Mouse (Mus musculus) neural tube, embryonic 12.5 days (tissue): Measurements from ENCODE around the gene C130032M10Rik. TPM values are rescaled to one million over a fixed set of nuclear protein-coding genes. Genes with fewer than 3 reads are reported as not detected.
A peak's percentile ranks its signal among the peaks of the same experiment; 100 is the strongest.
"Not testable (repeated sequence)": the region's sequence is repeated elsewhere in the genome, so short reads cannot be mapped to it uniquely, and the experiment has no call there.

Experiments
- ATAC-seq: fragments of 200-750 bp; cut with Nextera tagmentation; 2 replicates; pipeline ENCODE4 v1.8.0; 2017; ENCODE audit warnings: low read depth, mild to moderate bottlenecking, moderate TSS enrichment, moderate library complexity; ENCODE audit not compliant: low FRiP score
- H3K27ac ChIP-seq: fragments of 300-500 bp; sonication (generic); 2 replicates; pipeline ENCODE4 v1.5.1; 2016
- H3K27me3 ChIP-seq: fragments of 300-500 bp; sonication (generic); replicated peaks from 2 replicates; pipeline ENCODE4 v1.6.1; 2016; ENCODE audit warnings: mild to moderate bottlenecking
- H3K36me3 ChIP-seq: fragments of 300-500 bp; sonication (generic); 2 replicates; pipeline ENCODE4 v1.6.1; 2016; ENCODE audit warnings: mild to moderate bottlenecking
- H3K4me1 ChIP-seq: fragments of 300-500 bp; sonication (generic); 2 replicates; pipeline ENCODE4 v1.6.1; 2016
- H3K4me2 ChIP-seq: fragments of 300-500 bp; sonication (generic); replicated peaks from 2 replicates; pipeline ENCODE4 v1.6.1; 2016; ENCODE audit warnings: mild to moderate bottlenecking
- H3K4me3 ChIP-seq: fragments of 300-500 bp; sonication (generic); 2 replicates; pipeline ENCODE4 v1.5.1; 2016
- H3K9ac ChIP-seq: fragments of 300-500 bp; sonication (generic); 2 replicates; pipeline ENCODE4 v1.6.1; 2016; ENCODE audit warnings: mild to moderate bottlenecking
- H3K9me3 ChIP-seq: fragments of 300-500 bp; sonication (generic); 2 replicates; pipeline ENCODE4 v1.6.1; 2016; ENCODE audit warnings: mild to moderate bottlenecking
- WGBS: fragments of 180-500 bp; shearing (Covaris S2); methylation state at CpG from one replicate; pipeline ENCODE4 v1.1.7; 2016; 5-methylcytosine and 5-hydroxymethylcytosine counted together
- polyA plus RNA-seq: library from polyadenylated mRNA; unstranded; fragments of >200 nt; fragmentation: Nextera tagmentation; extraction: Ambion mirVana; gene quantifications from 2 replicates; pipeline ENCODE4 v1.2.1, GENCODE M21; 2016

C130032M10Rik gene
- polyA plus RNA-seq, 1 experiment from 2014 or later, result 0.28 TPM

- H3K27ac ChIP-seq, H3K4me3 ChIP-seq, H3K9ac ChIP-seq, H3K36me3 ChIP-seq, H3K27me3 ChIP-seq, H3K9me3 ChIP-seq, H3K4me2 ChIP-seq, H3K4me1 ChIP-seq, ATAC-seq: not testable (repeated sequence)
- 79% methylated on average over 4 of the region's 4 CpGs for WGBS
Observed at GRCm38 (mm10) chr9:114520529-114520928, 5.0 kb downstream of the C130032M10Rik start.

GRCm38 (mm10) chr9:114522041-114522440 is 6.5 kb downstream of the C130032M10Rik start:
- ATAC-seq, result no peak
- H3K4me3 ChIP-seq, result no peak overlapping the region
- 67% methylated on average over 5 of the region's 5 CpGs for WGBS
- no peaks in the 10 kb centered on the region for H3K36me3 ChIP-seq
- no peaks in the 10 kb centered on the region for H3K27me3 ChIP-seq
- H3K9me3 ChIP-seq, result no peaks in the 10 kb centered on the region
- H3K9ac ChIP-seq, result no peak overlapping the region
- H3K4me1 ChIP-seq, result peaks cover 16% of the 10 kb centered on the region
- H3K4me2 ChIP-seq, result no peak overlapping the region
- H3K27ac ChIP-seq, result no peak overlapping the region

GRCm38 (mm10) chr9:114522501-114522900 is 7.0 kb downstream of the C130032M10Rik start:
- Histone ChIP-seq H3K27me3 (no peaks in the 10 kb centered on the region), H3K36me3 (no peaks in the 10 kb centered on the region), H3K4me1 (peaks cover 18% of the 10 kb centered on the region), H3K27ac (no peak overlapping the region), H3K4me3 (no peak overlapping the region), H3K9me3 (no peaks in the 10 kb centered on the region), H3K9ac (no peak overlapping the region), H3K4me2 (no peak overlapping the region)
- ATAC-seq, result no peak
- WGBS, result 92% methylated on average over 9 of the region's 9 CpGs

GRCm38 (mm10) chr9:114525073-114525633 is 9.7 kb downstream of the C130032M10Rik start:
- no peaks in the 10 kb centered on the region for H3K36me3 ChIP-seq
- 88% methylated on average over 15 of the region's 15 CpGs for WGBS
- no peak overlapping the region for H3K9ac ChIP-seq
- H3K9me3 ChIP-seq, result no peaks in the 10 kb centered on the region
- ATAC-seq, result no peak
- H3K4me1 ChIP-seq, result peaks cover 25% of the 10 kb centered on the region
- H3K27me3 ChIP-seq, result no peaks in the 10 kb centered on the region
- no peak overlapping the region for H3K4me2 ChIP-seq
- H3K27ac ChIP-seq, result no peak overlapping the region
- H3K4me3 ChIP-seq, result no peak overlapping the region

GRCm38 (mm10) chr9:114525891-114526290 is 10.4 kb downstream of the C130032M10Rik start:
- no peaks in the 10 kb centered on the region for H3K36me3 ChIP-seq
- no peak overlapping the region for H3K4me3 ChIP-seq
- H3K27ac ChIP-seq, result no peak overlapping the region
- H3K4me2 ChIP-seq, result peak overlapping the region; percentile 49
- WGBS, result 4% methylated on average over 8 of the region's 8 CpGs
- H3K27me3 ChIP-seq, result no peaks in the 10 kb centered on the region
- peaks cover 30% of the 10 kb centered on the region for H3K4me1 ChIP-seq
- no peaks in the 10 kb centered on the region for H3K9me3 ChIP-seq
- no peak overlapping the region for H3K9ac ChIP-seq
- ATAC-seq, result no peak; the same call in 1 of the 2 replicates

- Histone ChIP-seq H3K27ac (0 out of 2 replicates have a peak overlapping the region, but pooled peaks have one; percentile 37), H3K9ac (0 out of 2 replicates have a peak overlapping the region, but pooled peaks have one; percentile 29), H3K9me3 (no peaks in the 10 kb centered on the region), H3K4me3 (peak overlapping the region; percentile 7; the same call in 1 of the 2 replicates), H3K4me1 (peaks cover 37% of the 10 kb centered on the region), H3K36me3 (no peaks in the 10 kb centered on the region), H3K27me3 (no peaks in the 10 kb centered on the region), H3K4me2 (peak overlapping the region; percentile 49)
- 5% methylated on average over 8 of the region's 8 CpGs for WGBS
- ATAC-seq, result no peak
Observed at GRCm38 (mm10) chr9:114526581-114526980, 11.1 kb downstream of the C130032M10Rik start.

GRCm38 (mm10) chr9:114527085-114527484 is 11.6 kb downstream of the C130032M10Rik start:
- Histone ChIP-seq H3K4me1 (peaks cover 40% of the 10 kb centered on the region), H3K9me3 (no peaks in the 10 kb centered on the region), H3K9ac (0 out of 2 replicates have a peak overlapping the region, but pooled peaks have one; percentile 29), H3K27ac (no peak overlapping the region), H3K4me2 (peak overlapping the region; percentile 49), H3K4me3 (no peak overlapping the region), H3K36me3 (no peaks in the 10 kb centered on the region), H3K27me3 (no peaks in the 10 kb centered on the region)
- peak; percentile 54 for ATAC-seq
- 1% methylated on average over 16 of the region's 16 CpGs for WGBS

GRCm38 (mm10) chr9:114527992-114528679 is 12.6 kb downstream of the C130032M10Rik start:
- H3K27ac ChIP-seq, result no peak overlapping the region
- H3K4me2 ChIP-seq, result peak overlapping the region; percentile 45
- no peak overlapping the region for H3K4me3 ChIP-seq
- H3K9me3 ChIP-seq, result no peaks in the 10 kb centered on the region
- WGBS, result 8% methylated on average over 17 of the region's 17 CpGs
- H3K9ac ChIP-seq, result no peak overlapping the region
- peaks cover 40% of the 10 kb centered on the region for H3K4me1 ChIP-seq
- no peaks in the 10 kb centered on the region for H3K36me3 ChIP-seq
- H3K27me3 ChIP-seq, result no peaks in the 10 kb centered on the region
- ATAC-seq, result no peak

- no peaks in the 10 kb centered on the region for H3K36me3 ChIP-seq
- H3K9ac ChIP-seq, result no peak overlapping the region
- H3K4me2 ChIP-seq, result no peak overlapping the region
- no peak overlapping the region for H3K4me3 ChIP-seq
- H3K27ac ChIP-seq, result no peak overlapping the region
- ATAC-seq, result no peak
- H3K9me3 ChIP-seq, result no peaks in the 10 kb centered on the region
- peaks cover 40% of the 10 kb centered on the region for H3K4me1 ChIP-seq
- 51% methylated on average over 9 of the region's 9 CpGs for WGBS
- H3K27me3 ChIP-seq, result no peaks in the 10 kb centered on the region
Observed at GRCm38 (mm10) chr9:114528680-114529048, 13.2 kb downstream of the C130032M10Rik start.

- H3K4me1 ChIP-seq, result peaks cover 32% of the 10 kb centered on the region
- no peaks in the 10 kb centered on the region for H3K9me3 ChIP-seq
- H3K9ac ChIP-seq, result no peak overlapping the region
- H3K4me3 ChIP-seq, result no peak overlapping the region
- no peaks in the 10 kb centered on the region for H3K27me3 ChIP-seq
- 15% methylated on average over 11 of the region's 11 CpGs for WGBS
- no peaks in the 10 kb centered on the region for H3K36me3 ChIP-seq
- peak overlapping the region; percentile 24; the same call in 1 of the 2 replicates for H3K4me2 ChIP-seq
- no peak overlapping the region for H3K27ac ChIP-seq
- no peak for ATAC-seq
Observed at GRCm38 (mm10) chr9:114531276-114531675, 15.8 kb downstream of the C130032M10Rik start.

GRCm38 (mm10) chr9:114533848-114534247 is 18.4 kb downstream of the C130032M10Rik start:
- no peaks in the 10 kb centered on the region for H3K36me3 ChIP-seq
- H3K27me3 ChIP-seq, result no peaks in the 10 kb centered on the region
- H3K9ac ChIP-seq, result no peak overlapping the region
- H3K4me2 ChIP-seq, result no peak overlapping the region
- WGBS, result 81% methylated on average over 4 of the region's 4 CpGs
- H3K27ac ChIP-seq, result no peak overlapping the region
- no peak overlapping the region for H3K4me3 ChIP-seq
- H3K9me3 ChIP-seq, result no peaks in the 10 kb centered on the region
- H3K4me1 ChIP-seq, result peaks cover 26% of the 10 kb centered on the region
- ATAC-seq, result no peak

- no peak overlapping the region for H3K4me2 ChIP-seq
- 79% methylated on average over 9 of the region's 9 CpGs for WGBS
- no peak overlapping the region for H3K9ac ChIP-seq
Observed at GRCm38 (mm10) chr9:114534747-114535517, 19.4 kb downstream of the C130032M10Rik start.

More at GRCm38 (mm10) chr9:114534747-114535517, 19.4 kb downstream of the C130032M10Rik start:
- Histone ChIP-seq H3K4me1 (peaks cover 26% of the 10 kb centered on the region), H3K27me3 (no peaks in the 10 kb centered on the region), H3K27ac (no peak overlapping the region), H3K9me3 (no peaks in the 10 kb centered on the region), H3K36me3 (no peaks in the 10 kb centered on the region), H3K4me3 (no peak overlapping the region)
- ATAC-seq, result no peak
